Mouse (Mus musculus): Measurements from ENCODE around the gene Rfc2. TPM values are rescaled to one million over a fixed set of nuclear protein-coding genes. Genes with fewer than 3 reads are reported as not detected.

The Rfc2 gene
- polyA plus RNA-seq, 2 experiments, result 102 to 180 TPM

- Histone ChIP-seq H3K36me3 (replicated peaks; ENCODE audit: control insufficient read depth, insufficient read depth, low read depth) (peaks cover 88% of the 10 kb centered on the region), H3K4me2 (ENCODE audit: low read depth) (no peak overlapping the region), H3K9me3 (ENCODE audit: control insufficient read depth, low read length) (no peaks in the 10 kb centered on the region), H3K9ac (replicated peaks) (no peak overlapping the region), H3K27me3 (ENCODE audit: control insufficient read depth, insufficient read depth, low read length) (no peaks in the 10 kb centered on the region), H3K4me3 (ENCODE audit: insufficient read depth in 1 of 2, low read depth in 2 of 2, low read length in 2 of 2) (no peak overlapping the region), H3K4me1 (replicated peaks; ENCODE audit: control insufficient read depth in 2 of 2, insufficient read depth in 2 of 2, low read length in 1 of 2) (no peaks in the 10 kb centered on the region), H3K27ac (no peak overlapping the region)
- ATAC-seq (ENCODE audit: insufficient read depth) (no peak), DNase-seq (ENCODE audit: low read depth in 3 of 3, low spot score in 3 of 3) (no peak)
- 83% methylated on average over 2 of the region's 2 CpGs for WGBS (ENCODE audit: insufficient replicate concordance)
- TF ChIP-seq EP300 (IDR thresholded peaks at IDR 0.05; ENCODE audit: low read depth) (no peak), CTCF (IDR thresholded peaks at IDR 0.05; ENCODE audit: low read depth) (no peak)
These were observed 40.9 kb downstream of the Rfc2 start for GRCm38 (mm10) chr5:134622069-134622468.

- WGBS (ENCODE audit: insufficient replicate concordance), result 64% methylated on average over 4 of the region's 4 CpGs
- Histone ChIP-seq H3K27me3 (ENCODE audit: control insufficient read depth, insufficient read depth, low read length) (no peaks in the 10 kb centered on the region), H3K4me3 (ENCODE audit: insufficient read depth in 1 of 2, low read depth in 2 of 2, low read length in 2 of 2) (no peak overlapping the region), H3K9me3 (ENCODE audit: control insufficient read depth, low read length) (no peaks in the 10 kb centered on the region), H3K4me1 (replicated peaks; ENCODE audit: control insufficient read depth in 2 of 2, insufficient read depth in 2 of 2, low read length in 1 of 2) (no peaks in the 10 kb centered on the region), H3K27ac (no peak overlapping the region), H3K9ac (replicated peaks) (no peak overlapping the region), H3K36me3 (replicated peaks; ENCODE audit: control insufficient read depth, insufficient read depth, low read depth) (peaks cover 64% of the 10 kb centered on the region), H3K4me2 (ENCODE audit: low read depth) (no peak overlapping the region)
- no peak for DNase-seq (ENCODE audit: low read depth in 3 of 3, low spot score in 3 of 3)
- no peak for TF ChIP-seq CTCF (IDR thresholded peaks at IDR 0.05; ENCODE audit: low read depth)
- no peak for TF ChIP-seq EP300 (IDR thresholded peaks at IDR 0.05; ENCODE audit: low read depth)
- no peak for ATAC-seq (ENCODE audit: insufficient read depth)
These were observed 48.3 kb downstream of the Rfc2 start for GRCm38 (mm10) chr5:134629508-134629907.

- Histone ChIP-seq H3K4me1 (replicated peaks; ENCODE audit: control insufficient read depth in 2 of 2, insufficient read depth in 2 of 2, low read length in 1 of 2) (no peaks in the 10 kb centered on the region), H3K4me2 (ENCODE audit: low read depth) (no peak overlapping the region), H3K9ac (replicated peaks) (no peak overlapping the region), H3K9me3 (ENCODE audit: control insufficient read depth, low read length) (no peaks in the 10 kb centered on the region), H3K4me3 (ENCODE audit: insufficient read depth in 1 of 2, low read depth in 2 of 2, low read length in 2 of 2) (no peak overlapping the region), H3K27me3 (ENCODE audit: control insufficient read depth, insufficient read depth, low read length) (no peaks in the 10 kb centered on the region), H3K27ac (no peak overlapping the region), H3K36me3 (replicated peaks; ENCODE audit: control insufficient read depth, insufficient read depth, low read depth) (peaks cover 58% of the 10 kb centered on the region)
- no peak for DNase-seq (ENCODE audit: low read depth in 3 of 3, low spot score in 3 of 3)
- no peak for TF ChIP-seq CTCF (IDR thresholded peaks at IDR 0.05; ENCODE audit: low read depth)
- no peak for TF ChIP-seq EP300 (IDR thresholded peaks at IDR 0.05; ENCODE audit: low read depth)
- ATAC-seq (ENCODE audit: insufficient read depth), result no peak
These were observed 49.7 kb downstream of the Rfc2 start for GRCm38 (mm10) chr5:134630835-134631234.

GRCm38 (mm10) chr5:134632841-134633240, 51.7 kb downstream of the Rfc2 start:
- no peak for ATAC-seq (ENCODE audit: insufficient read depth)
- Histone ChIP-seq H3K4me1 (replicated peaks; ENCODE audit: control insufficient read depth in 2 of 2, insufficient read depth in 2 of 2, low read length in 1 of 2) (peaks cover 5 to 6% of the 10 kb centered on the region in 2 experiments), H3K27ac (no peak overlapping the region), H3K4me3 (ENCODE audit: insufficient read depth in 1 of 2, low read depth in 2 of 2, low read length in 2 of 2) (no peak overlapping the region), H3K4me2 (ENCODE audit: low read depth) (no peak overlapping the region), H3K9me3 (ENCODE audit: control insufficient read depth, low read length) (no peaks in the 10 kb centered on the region), H3K36me3 (replicated peaks; ENCODE audit: control insufficient read depth, insufficient read depth, low read depth) (peaks cover 46% of the 10 kb centered on the region), H3K27me3 (ENCODE audit: control insufficient read depth, insufficient read depth, low read length) (no peaks in the 10 kb centered on the region), H3K9ac (replicated peaks) (no peak overlapping the region)
- no peak for DNase-seq (ENCODE audit: low read depth in 3 of 3, low spot score in 3 of 3)
- TF ChIP-seq CTCF (IDR thresholded peaks at IDR 0.05; ENCODE audit: low read depth) (no peak), EP300 (IDR thresholded peaks at IDR 0.05; ENCODE audit: low read depth) (no peak)
- WGBS (ENCODE audit: insufficient replicate concordance), result 47% methylated on average over 2 of the region's 2 CpGs

GRCm38 (mm10) chr5:134637820-134638367, 56.7 kb downstream of the Rfc2 start:
- no peak for ATAC-seq (ENCODE audit: insufficient read depth)
- no peak for DNase-seq (ENCODE audit: low read depth in 3 of 3, low spot score in 3 of 3)
- H3K27me3 ChIP-seq (ENCODE audit: control insufficient read depth, insufficient read depth, low read length), result no peaks in the 10 kb centered on the region
- peak overlapping the region; percentile 95 to 100 for H3K4me3 ChIP-seq (ENCODE audit: insufficient read depth in 1 of 2, low read depth in 2 of 2, low read length in 2 of 2)
- no peaks in the 10 kb centered on the region for H3K9me3 ChIP-seq (ENCODE audit: control insufficient read depth, low read length)
- H3K27ac ChIP-seq, result no peak overlapping the region
- peak overlapping the region; percentile 92 for H3K4me2 ChIP-seq (ENCODE audit: low read depth)
- no peak for TF ChIP-seq EP300 (IDR thresholded peaks at IDR 0.05; ENCODE audit: low read depth)
- 15% methylated on average over 5 of the region's 5 CpGs for WGBS (ENCODE audit: insufficient replicate concordance)
- peak overlapping the region; percentile 99 for H3K9ac ChIP-seq (replicated peaks)
- peaks cover 10 to 12% of the 10 kb centered on the region in 2 experiments for H3K4me1 ChIP-seq (replicated peaks; ENCODE audit: control insufficient read depth in 2 of 2, insufficient read depth in 2 of 2, low read length in 1 of 2)
- H3K36me3 ChIP-seq (replicated peaks; ENCODE audit: control insufficient read depth, insufficient read depth, low read depth), result peaks cover 19% of the 10 kb centered on the region

All from liver, embryonic 14.5 days (tissue).